8 mouse cellular contexts compared by ENCODE assay signal in the genomic region with DNA sequence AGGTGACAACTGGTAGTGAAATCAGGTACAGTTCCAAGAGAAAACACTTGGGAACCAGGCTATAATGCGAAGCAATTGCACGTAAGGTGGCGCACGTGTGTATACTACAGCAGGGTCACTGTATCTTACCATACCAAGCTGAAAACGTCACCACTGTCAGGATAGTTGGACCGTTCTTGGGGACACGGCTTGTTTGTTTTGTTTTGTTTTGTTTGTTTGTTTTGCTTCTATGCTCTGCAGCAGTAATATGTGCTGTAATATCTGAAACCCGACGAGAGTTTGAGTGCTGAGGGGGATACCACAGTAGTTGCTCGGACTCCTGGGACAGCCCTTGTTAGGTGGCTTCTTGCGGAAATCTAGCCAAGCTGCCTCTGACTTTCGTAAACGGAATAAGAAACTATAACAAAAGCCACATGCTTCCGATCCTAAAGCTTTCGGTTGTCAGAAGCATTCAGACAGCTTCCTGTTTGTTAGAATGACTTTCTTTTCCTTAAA. TPM values are rescaled to one million over a fixed set of nuclear protein-coding genes. Genes with fewer than 3 reads are reported as not detected.
DNase-seq lines count a peak whose midpoint lies in the region; ATAC-seq lines count a peak whose summit lies in the region.

No protein-coding gene starts in this region.

- H3K27me3 ChIP-seq in embryonic facial prominence, embryonic 15.5 days = no peaks in the 10 kb centered on the region
- no peaks in the 10 kb centered on the region for H3K27me3 ChIP-seq in midbrain, embryonic 16.5 days (ENCODE audit: control insufficient read depth, insufficient read depth, low read depth, low read length)

- 3% methylated on average over 15 of the region's 15 CpGs for WGBS in embryonic facial prominence, embryonic 15.5 days
- 12% methylated on average over 15 of the region's 15 CpGs for WGBS in midbrain, embryonic 16.5 days

- peak overlapping the region; percentile 97 for H3K27ac ChIP-seq in embryonic facial prominence, embryonic 15.5 days (replicated peaks)
- peak overlapping the region; percentile 95 for H3K27ac ChIP-seq in midbrain, embryonic 16.5 days (ENCODE audit: low read length)

- peak overlapping the region; percentile 83 for H3K9ac ChIP-seq in embryonic facial prominence, embryonic 15.5 days
- peak overlapping the region; percentile 55 for H3K9ac ChIP-seq in midbrain, embryonic 16.5 days (ENCODE audit: low read depth, low read length)

- peak overlapping the region; percentile 87 for H3K4me3 ChIP-seq in embryonic facial prominence, embryonic 15.5 days (replicated peaks)
- peak overlapping the region; percentile 88 for H3K4me3 ChIP-seq in midbrain, embryonic 16.5 days (ENCODE audit: low read depth, low read length)

- DNase-seq in spleen, adult 18-20 months = peak; percentile 10 to 38
- no peak for DNase-seq in spleen, adult 12 weeks (ENCODE audit: low spot score)
- peak; percentile 60 for DNase-seq in liver
- DNase-seq in urinary bladder, postnatal 4 days (ENCODE audit: low spot score in 2 of 2) = no peak
- DNase-seq in T-cell, adult 2 months (ENCODE audit: low spot score) = no peak

- H3K9me3 ChIP-seq in embryonic facial prominence, embryonic 15.5 days (replicated peaks) = no peaks in the 10 kb centered on the region
- no peaks in the 10 kb centered on the region for H3K9me3 ChIP-seq in midbrain, embryonic 16.5 days (replicated peaks; ENCODE audit: control insufficient read depth, low read length, poor library complexity, severe bottlenecking)

- peak overlapping the region; percentile 89 for H3K4me2 ChIP-seq in embryonic facial prominence, embryonic 15.5 days (replicated peaks)
- peak overlapping the region; percentile 89 for H3K4me2 ChIP-seq in midbrain, embryonic 16.5 days (ENCODE audit: low read length)

- peaks cover 12% of the 10 kb centered on the region for H3K4me1 ChIP-seq in embryonic facial prominence, embryonic 15.5 days
- peaks cover 14% of the 10 kb centered on the region for H3K4me1 ChIP-seq in midbrain, embryonic 16.5 days (ENCODE audit: control insufficient read depth, insufficient read depth, low read length)

- peak; percentile 66 for ATAC-seq in embryonic facial prominence, embryonic 15.5 days (ENCODE audit: insufficient number of reproducible peaks, low FRiP score, low TSS enrichment, low read depth)
- ATAC-seq in hematopoietic stem cell, adult 5-6 weeks (replicated peaks in 1 of 2; ENCODE audit: insufficient read depth in 1 of 2, low FRiP score in 2 of 2, low TSS enrichment in 1 of 2, low read depth in 1 of 2, poor library complexity in 2 of 2, severe bottlenecking in 2 of 2) = peak; percentile 50 to 57
- ATAC-seq in midbrain, embryonic 16.5 days = peak; percentile 85

- peaks cover 25% of the 10 kb centered on the region for H3K36me3 ChIP-seq in embryonic facial prominence, embryonic 15.5 days
- peaks cover 15% of the 10 kb centered on the region for H3K36me3 ChIP-seq in midbrain, embryonic 16.5 days (ENCODE audit: control insufficient read depth, insufficient read depth, low read length)

RNA-seq across cellular contexts. Expression of a gene that starts 0.6 kb away (rescaled TPM):
- polyA plus RNA-seq in embryonic facial prominence, embryonic 15.5 days (2015; fragmentation: Nextera tagmentation; extraction: Ambion mirVana) = 48.6 and 49.6 TPM in 2 replicates
- total RNA-seq in hematopoietic stem cell, adult 5-6 weeks (2017) = 47.4 and 56.6 TPM in 2 replicates
- 55.8 and 60.3 TPM in 2 replicates for polyA plus RNA-seq in midbrain, embryonic 16.5 days (2015; fragmentation: Nextera tagmentation; extraction: Ambion mirVana)

RNA-seq across cellular contexts. Expression of a gene that starts 8.7 kb away (rescaled TPM):
- 43.1 and 51.3 TPM in 2 replicates for polyA plus RNA-seq in embryonic facial prominence, embryonic 15.5 days (2015; fragmentation: Nextera tagmentation; extraction: Ambion mirVana)
- total RNA-seq in hematopoietic stem cell, adult 5-6 weeks (2017) = 24.3 and 36.0 TPM in 2 replicates
- polyA plus RNA-seq in midbrain, embryonic 16.5 days (2015; fragmentation: Nextera tagmentation; extraction: Ambion mirVana) = 55.5 and 59.1 TPM in 2 replicates

RNA-seq across cellular contexts. Expression of a gene that starts 26.5 kb away (rescaled TPM):
- polyA plus RNA-seq in embryonic facial prominence, embryonic 15.5 days (2015; fragmentation: Nextera tagmentation; extraction: Ambion mirVana) = 3.3 and 4.1 TPM in 2 replicates
- 0.30 and 1.3 TPM in 2 replicates for total RNA-seq in hematopoietic stem cell, adult 5-6 weeks (2017)
- polyA plus RNA-seq in midbrain, embryonic 16.5 days (2015; fragmentation: Nextera tagmentation; extraction: Ambion mirVana) = 20.8 and 21.5 TPM in 2 replicates

RNA-seq across cellular contexts. Expression of a gene that starts 28.3 kb away (rescaled TPM):
- 18.0 and 19.9 TPM in 2 replicates for polyA plus RNA-seq in embryonic facial prominence, embryonic 15.5 days (2015; fragmentation: Nextera tagmentation; extraction: Ambion mirVana)
- 8.4 and 11.5 TPM in 2 replicates for total RNA-seq in hematopoietic stem cell, adult 5-6 weeks (2017)
- 124 and 128 TPM in 2 replicates for polyA plus RNA-seq in midbrain, embryonic 16.5 days (2015; fragmentation: Nextera tagmentation; extraction: Ambion mirVana)

RNA-seq across cellular contexts. Expression of a gene that starts 28.9 kb away (rescaled TPM):
- 2.8 and 6.1 TPM in 2 replicates for polyA plus RNA-seq in embryonic facial prominence, embryonic 15.5 days (2015; fragmentation: Nextera tagmentation; extraction: Ambion mirVana)
- not detected in 2 replicates for total RNA-seq in hematopoietic stem cell, adult 5-6 weeks (2017)
- 3.1 and 4.4 TPM in 2 replicates for polyA plus RNA-seq in midbrain, embryonic 16.5 days (2015; fragmentation: Nextera tagmentation; extraction: Ambion mirVana)

Comparison
In these comparisons a context has a peak if more than half of its experiments do, and no peak if none do; other contexts are left out.
1. DNase-seq: peak in spleen, adult 18-20 months (2 of 2) and liver (single experiment); none in spleen, adult 12 weeks (single experiment), urinary bladder, postnatal 4 days (0 of 2) and T-cell, adult 2 months (single experiment).
2. Peak in every context shown above with its lines, with median percentiles within 50 percentile points of each other: ATAC-seq.